Mouse (Mus musculus) brain, embryonic 18.5 days (tissue): ENCODE measurements at regions not wholly inside any gene's neighbourhood (a gene's known extent, or its start where the extent isn't known, plus 50 kb on each side); places are given as distances from the start of the nearest gene placed in this dataset.

Source experiments
- DNase-seq: peaks from one replicate; pipeline ENCODE4 v3.0.0-alpha.2; 2012; ENCODE audit warnings: low read depth, low spot score

DNA sequence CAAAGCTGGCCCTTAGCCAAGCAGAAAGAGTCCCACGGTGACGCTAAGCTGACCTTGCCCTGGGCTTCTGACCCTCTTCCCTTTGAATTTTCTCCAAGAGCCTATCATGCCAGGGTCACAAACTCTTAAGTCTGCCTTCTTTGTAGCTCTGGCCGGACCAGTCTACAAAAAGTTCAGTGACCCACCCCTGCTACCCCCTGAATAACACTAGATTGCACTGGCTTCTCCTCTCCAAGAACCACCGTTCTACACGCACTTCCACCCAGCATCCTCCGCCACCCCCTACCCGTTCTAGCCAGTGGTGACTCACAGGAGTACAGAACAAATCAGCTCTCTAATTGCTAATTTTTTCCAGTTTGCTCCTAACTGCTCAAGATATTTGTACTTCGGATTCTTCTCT is 325.0 kb downstream of the Tns1 start:
- DNase-seq, result no peak

DNA sequence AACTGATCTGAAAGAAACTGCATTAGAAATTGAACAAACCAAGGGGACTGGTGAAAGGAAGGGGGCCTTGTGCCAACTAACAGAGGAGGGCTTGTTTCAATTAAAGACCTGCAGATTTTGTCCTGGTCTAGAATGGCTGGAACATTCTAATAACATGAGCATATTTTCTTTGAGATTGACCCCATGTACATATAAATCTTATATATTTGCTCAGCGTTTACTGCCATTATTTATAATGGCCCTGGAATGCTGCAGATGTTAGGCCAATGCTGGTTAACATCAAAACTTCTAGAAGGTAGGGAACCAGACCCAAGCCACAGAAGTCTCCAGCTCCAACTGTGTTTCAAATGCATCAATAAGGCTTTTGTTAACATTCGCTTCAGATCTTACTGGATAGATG is 326.4 kb downstream of the Tns1 start:
- no peak for DNase-seq

DNA sequence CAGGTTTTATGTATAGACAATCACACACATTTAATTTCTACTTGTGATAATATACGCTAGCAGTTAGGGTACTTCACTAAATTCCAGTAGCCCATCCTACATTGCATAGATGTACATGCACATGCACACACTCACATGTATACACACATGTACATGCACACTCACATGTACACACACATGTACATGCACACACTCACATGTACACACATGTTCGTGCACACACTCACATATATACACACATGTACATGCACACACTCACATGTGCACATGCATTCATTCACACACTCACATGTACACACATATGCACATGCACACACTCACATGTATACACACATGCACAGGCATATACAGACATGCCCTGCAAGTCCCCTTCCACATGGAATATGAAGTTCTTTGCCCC is 326.8 kb downstream of the Tns1 start:
- no peak for DNase-seq

DNA sequence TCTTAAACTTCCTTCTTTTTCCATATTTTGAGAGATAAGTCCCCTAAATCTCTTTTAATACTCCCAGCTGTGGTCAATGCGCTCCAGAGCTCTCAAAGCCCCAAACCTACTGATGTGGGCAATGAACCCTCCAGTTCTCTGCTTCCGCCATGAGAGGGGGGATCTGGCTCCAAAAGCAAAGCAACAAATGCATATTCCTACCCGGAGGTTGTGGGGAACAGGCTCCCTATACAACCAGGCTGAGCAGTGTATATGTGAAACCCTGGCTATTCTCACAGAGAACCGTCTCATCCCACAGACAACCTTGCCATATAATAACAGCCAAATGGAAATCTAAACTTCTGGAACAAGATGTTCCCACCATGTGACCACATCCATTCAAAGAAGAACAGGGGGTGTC is 330.4 kb downstream of the Tns1 start:
- no peak for DNase-seq

DNA sequence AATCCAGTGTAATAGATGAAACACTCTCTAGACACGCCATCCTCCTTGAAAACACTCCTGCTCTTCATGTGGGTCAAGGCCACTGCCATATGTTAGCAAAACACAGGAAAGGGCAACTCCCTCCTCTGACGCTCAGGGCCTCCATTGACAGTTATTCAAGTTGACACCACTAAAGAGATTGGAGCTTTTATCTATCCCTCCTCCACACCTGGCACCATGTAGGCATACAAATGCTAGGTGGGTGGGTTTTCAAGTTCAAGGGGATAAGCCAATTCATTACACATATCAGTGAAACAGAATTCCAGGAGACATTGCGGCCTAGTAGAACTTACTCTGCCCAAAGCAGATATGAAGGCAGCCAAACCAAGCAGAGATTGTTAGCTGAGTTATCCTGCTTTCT is 331.0 kb downstream of the Tns1 start:
- DNase-seq, result no peak

DNA sequence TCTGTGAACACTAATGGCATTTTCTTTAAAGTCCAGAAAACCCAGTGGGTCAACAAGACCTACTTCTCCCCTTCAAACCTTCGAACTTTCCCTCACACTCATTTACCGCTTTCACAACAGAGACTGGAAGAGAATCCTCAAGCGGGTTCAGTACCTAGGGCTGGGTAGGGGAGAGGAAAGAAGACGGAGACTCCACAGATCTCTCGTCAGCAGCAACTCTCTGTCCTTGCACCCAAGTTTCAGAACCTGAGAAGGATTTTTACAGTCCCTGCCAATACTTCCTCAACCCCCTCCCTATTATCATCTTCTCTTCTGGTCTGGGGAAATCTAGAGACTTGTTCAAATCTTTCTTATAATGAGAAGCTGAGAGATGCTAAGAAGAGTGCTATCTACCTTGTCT is 331.9 kb downstream of the Tns1 start:
- DNase-seq, result no peak

DNA sequence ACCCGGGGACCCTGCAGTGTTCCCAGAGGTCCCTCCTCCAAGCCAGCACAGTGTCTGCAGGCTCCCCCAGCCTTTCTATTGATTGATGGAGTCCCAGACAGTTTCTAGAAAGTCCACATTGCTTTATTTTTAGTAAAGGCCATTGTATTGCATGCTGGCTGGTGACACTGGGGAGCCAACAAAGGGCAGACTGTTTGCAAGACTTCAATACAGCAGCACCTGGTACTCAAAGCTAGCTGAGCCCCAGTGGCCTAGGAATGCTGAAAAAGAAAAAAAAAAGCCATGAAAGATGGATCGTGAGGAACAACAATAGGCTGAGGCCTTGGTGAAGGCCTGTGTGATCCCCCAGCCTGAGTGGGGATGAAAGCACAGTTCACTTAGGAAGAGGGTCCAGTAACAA is 336.6 kb downstream of the Tns1 start:
- DNase-seq, result no peak

DNA sequence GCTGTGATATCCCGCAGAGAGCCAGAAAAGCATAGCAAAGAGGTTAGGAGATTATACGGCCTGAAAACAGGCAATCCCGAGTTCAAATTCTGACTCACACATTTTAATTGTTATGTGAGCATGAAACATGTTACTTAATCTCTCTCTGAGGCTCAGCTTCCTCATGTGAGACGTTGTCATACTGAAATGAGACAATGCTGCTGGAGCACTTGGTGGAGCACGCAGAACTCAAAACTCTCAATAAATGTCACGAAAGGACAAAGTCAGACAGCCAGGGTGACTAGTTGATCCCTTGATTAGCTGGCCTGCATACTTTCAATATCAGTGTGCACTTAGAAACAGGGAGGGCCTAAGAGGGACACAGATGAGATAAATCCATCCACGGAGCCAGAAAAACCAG is 337.0 kb downstream of the Tns1 start:
- DNase-seq, result no peak

DNA sequence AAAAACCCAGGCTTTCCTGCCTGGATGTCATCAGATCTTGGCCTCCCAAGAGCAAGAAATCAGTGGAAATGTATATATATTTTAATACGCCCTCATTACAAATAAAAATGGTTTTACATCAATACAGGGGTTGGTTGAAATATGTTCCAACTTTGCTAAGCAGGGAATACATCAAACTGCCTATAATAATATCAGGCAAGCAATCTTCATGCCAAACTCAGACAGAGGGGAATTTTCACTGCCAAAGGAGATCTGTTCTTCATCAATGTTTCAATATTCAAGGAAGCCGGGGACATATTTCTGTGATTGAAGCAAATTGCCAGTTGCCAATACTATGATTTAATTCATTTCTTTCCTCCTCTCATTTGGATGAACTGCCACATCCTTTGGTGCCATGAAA is 340.9 kb downstream of the Tns1 start:
- DNase-seq, result no peak

DNA sequence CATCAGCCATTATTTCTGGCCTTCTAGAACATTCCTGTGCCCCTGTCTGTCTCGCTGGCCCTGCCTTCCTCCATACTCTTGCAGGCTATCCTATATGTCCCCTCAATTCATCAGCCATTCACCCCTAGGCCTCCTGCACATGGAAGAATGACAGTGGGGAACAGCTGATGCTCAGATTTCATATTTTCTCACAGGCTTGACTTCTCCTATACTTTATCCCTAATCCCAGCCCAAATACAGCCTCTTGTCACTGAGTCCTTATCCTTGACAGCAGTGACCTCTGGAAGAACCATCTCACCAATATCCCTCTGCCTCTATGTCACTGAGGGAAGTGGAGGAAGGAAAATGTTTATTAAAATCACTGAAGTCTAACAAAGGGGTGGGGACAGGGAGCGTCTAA is 341.4 kb downstream of the Tns1 start:
- no peak for DNase-seq

DNA sequence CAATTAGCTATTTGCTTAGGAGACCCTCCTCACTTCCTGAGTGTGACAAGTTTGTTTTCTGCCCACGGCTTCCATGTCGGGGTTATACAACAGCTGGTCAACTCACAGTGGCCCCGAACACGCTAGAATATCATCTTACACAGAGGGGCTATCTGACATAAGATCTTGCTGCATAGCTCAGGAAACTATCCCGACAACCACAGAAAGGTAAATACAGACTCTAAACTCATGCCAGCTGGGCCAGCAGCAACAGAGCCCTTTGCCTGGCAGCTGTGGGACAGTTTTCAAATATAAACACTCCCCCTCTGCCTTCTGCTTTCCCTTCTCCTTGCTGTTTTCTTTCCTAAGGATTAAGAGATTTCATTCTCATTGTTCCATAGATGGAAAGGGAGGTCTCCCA is 352.5 kb downstream of the Tns1 start:
- DNase-seq, result no peak

DNA sequence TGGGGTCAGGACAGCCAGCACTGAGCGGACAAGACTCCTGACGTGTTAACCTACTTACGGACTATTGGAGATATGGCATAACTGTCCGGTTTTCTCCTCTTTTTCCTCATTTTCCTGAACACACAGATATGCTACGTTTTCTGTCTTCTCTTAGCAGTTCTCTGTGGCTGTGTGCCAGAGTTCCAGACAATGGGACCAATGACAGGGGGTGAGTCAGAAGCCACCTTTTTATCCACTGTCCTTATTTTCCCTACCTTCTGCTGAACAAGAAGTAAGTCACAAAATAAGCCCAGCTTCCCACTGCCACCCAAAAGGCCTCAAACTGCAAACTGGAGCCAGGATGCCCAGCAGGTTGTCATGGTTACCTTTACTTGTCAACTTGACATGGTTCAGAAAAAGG is 353.6 kb downstream of the Tns1 start:
- DNase-seq, result no peak

DNA sequence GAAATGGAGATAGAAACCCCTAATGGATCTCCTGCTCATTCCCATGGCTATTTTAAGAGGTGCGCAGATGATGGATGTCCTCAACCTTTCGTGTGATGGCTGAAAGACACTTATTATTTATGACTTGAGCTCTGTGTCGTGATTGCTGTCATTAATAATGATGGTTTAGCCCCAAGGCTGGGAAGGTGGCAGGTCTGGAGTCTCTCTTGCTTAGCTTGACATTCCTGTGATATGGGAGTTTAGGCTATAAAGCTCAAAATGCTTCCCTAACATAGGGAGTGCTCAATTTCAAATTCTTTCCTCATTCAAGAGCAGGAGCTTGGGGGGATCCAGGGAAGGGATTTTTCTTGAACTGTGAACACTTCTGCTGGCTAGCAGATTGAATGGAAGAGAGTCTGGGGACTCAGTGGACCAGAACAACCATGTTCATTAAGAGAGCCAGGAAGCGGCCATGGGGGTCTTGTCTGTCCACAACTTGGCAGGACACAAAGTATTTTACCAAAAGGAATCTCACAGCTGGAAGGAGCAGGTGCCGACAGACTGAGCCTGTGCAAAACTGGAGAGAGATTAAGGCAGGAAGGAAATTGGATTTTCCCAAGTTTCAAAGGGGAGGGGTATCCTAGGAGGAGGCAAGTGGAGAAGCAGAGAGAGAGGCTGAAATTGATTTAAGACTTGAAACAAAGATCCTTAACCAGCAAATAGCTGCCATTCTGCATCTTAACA is 359.5 kb downstream of the Tns1 start:
- no peak for DNase-seq

DNA sequence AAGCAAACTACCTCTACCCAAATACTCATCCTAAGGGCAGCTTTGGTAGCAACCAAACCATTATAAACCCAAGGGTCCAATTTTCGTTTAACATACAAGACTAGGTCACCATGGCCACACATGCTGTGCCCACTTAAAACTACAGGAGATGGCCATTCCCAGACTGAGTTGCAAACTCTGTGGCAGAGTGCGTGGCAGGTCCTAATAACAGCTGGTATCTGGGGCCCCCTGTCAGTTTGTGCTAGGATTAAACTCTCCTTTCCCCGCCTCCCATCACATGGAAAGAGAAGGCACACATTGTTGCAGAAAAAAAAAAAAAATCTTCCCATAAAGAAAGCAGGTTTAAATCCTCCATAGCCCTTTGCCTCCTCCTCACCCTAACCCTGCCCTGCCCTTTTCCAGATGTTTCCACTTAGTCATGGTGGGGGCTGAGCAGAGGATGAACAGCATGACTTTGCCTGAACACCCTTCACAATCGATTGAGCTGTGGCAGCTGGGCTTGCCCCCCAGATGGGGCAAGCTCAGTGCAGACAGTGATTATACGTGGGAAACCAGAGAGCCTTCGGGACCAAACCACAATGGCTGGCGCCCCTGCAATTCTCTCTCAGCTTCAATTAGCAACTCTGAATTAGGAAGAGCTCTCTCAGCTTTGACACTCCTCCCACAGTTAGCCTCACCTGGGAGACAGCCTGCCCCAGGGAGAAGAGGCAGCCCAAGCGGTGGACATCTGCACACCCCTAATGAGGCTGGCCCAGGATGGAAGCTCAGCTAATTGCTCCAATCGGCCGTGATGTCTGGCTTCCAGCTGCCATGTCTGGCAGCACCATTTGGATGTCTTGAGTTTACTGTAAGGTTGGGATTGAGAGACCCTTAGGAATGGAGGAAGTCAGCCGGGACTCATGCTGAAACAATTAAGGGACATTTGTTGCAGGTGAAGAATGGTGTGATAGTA is 365.9 kb downstream of the Tns1 start:
- no peak for DNase-seq

DNA sequence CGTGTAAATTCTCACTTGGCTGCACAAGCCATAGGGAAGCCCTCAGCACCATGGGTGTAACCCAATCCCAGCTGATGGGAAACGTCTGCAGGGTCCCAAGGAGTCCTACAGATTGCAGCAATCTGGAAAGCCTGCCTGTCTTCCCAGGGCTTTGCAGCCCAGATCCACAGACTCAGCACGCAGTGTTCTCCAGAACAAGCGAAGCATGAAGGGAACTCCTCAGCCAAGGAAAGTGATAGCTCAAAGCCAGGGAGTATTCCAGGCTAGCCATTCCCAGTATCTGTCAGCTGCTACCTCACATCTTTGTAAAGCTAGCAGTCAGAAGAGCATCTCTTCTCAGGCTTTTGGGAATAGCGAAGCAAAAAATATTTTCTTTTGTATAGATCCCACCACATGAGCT is 368.5 kb downstream of the Tns1 start:
- no peak for DNase-seq

DNA sequence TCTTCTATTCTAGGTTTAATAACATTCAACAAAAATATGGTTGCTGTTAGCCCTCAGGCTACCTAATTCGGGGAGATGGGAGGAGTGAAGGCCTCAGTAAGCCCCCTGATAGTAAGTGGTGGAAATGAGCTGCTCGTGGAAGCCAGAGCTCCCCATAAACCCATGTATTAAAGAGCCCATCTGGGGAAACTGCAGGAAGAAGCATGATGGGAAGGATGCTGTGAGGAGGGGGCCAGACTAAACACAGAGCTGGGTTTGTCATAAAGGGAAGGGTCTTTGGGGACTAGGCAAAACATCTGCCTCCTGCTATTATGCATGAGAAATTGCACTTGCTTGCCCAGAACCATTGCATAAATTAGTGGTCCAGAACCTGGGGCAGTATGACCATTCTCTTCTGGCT is 369.3 kb downstream of the Tns1 start:
- no peak for DNase-seq

DNA sequence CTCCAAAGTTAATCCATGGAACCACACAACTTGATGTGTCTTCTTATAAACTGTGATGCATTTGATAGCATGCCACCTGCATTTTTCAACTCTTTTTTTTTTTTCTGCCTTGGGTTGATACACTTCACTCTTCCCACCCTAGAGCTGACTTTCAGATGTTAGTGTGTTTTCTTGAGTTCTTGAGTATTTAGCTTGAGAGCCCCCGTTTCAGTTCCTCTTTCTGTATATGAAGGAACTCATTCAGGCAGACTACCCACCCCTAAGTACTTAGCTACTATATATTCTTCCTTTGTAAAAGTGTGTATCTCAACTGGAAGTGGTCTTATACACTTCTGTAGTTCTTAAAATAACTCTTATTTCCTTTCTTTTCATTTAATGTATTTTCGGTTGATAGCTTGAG is 371.1 kb downstream of the Tns1 start:
- DNase-seq, result no peak

DNA sequence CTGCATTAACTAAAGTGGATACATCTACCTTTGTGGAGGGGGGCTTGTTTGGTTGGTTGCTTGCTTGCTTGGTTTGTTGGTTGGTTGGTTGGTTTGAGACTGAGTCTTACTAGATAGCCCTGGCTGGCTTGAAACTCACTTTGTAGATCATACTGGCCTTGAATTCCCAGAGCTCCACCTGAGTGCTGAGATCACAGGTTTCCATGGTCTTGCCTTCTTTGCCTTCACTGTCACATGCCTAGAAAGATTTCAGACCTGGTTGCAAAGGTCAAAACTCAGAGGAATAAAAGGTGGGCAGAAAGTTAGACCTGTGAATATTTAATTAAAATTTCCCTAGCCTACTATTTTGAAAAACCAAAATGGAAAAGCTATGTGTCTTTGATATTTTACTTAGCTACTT is 375.5 kb downstream of the Tns1 start:
- no peak for DNase-seq

DNA sequence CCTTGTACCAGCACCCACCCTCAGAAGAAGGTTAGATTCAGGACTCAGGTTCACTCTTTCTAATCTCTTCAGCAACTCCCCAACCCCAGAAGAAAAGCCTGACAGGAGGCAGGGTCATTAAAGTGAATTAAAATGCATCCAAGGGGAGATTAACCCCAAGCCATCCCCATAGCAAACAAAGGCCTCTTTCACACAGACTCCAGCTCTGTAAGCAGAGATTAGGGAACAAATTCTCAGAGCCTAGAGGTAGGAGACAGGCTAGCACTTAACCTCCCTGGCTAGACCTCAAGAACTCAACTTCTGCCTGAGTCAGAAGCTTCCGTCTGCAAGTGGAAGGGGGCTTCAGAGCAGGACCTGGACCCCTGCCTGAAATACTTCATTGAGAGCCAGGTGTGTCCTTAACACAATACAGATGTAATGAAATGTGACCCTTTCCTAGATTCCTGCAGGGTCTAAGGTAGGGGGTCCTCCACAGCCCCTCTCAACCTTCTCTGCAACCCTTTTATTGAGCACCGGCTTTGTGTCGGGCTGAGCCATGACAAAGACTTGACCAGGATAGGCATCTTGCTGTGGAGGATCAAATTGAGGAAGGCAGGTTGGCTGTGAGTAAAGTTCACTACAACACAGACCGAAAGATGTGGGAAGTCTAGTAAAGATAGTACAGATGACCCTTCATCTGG is 379.6 kb downstream of the Tns1 start:
- DNase-seq, result no peak

DNA sequence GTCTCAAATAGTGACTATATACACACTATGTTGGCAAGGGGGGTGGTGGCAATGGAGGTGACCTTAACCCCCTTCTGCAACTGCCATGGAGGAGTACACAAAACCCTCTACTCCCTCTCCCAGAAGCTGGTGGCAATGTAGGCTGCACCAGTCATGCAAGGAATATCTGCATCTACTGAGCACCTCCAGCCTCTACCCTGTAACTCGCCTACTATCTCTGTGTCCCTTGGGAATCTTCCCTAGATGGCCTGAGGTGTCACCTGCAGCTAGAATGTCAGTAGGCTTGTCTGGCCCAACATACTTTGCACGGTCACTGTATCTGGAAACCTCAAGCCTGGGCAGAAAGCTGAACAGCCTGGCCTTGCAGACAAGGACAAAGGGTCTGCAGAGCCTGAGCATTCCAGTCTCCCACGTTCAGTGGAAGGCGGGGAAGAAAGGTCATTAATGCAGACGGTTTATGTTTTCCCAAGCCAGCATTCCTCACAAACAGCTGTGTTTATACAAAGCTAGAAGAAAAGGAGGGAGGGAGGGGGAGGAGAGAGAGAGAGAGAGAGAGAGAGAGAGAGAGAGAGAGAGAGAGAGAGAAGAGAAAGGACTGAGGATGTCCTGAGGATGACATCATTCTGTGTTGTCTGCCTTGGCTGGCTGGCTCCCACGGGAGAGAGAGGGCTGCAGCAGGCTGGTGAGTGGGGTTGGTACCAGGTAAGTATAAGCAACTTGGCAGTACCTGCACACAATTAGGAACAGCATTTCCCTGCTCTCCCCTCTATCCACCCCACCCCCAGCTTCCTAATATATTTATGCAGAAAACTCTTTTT is 380.3 kb downstream of the Tns1 start:
- peak; percentile 30 for DNase-seq

DNA sequence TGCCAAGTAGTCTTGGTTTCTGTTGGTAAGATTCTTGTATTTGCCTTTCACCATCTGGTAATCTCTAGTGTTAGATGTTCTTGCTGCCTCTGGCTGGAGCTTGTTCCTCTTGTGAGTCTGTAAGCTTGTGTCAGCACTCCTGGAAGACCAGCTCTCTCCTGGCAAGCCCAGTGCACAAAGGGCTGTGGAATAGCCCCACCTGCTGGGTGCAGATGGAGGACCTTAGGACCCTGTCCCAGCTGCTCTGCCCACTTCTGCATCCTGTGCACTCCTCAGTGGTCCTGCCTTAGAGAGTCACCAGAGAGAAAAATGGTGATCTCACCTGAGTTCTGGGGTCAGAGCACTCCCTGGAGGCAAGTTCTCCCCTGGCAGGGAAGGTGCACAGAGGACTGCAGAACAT is 387.2 kb downstream of the Tns1 start:
- no peak for DNase-seq

DNA sequence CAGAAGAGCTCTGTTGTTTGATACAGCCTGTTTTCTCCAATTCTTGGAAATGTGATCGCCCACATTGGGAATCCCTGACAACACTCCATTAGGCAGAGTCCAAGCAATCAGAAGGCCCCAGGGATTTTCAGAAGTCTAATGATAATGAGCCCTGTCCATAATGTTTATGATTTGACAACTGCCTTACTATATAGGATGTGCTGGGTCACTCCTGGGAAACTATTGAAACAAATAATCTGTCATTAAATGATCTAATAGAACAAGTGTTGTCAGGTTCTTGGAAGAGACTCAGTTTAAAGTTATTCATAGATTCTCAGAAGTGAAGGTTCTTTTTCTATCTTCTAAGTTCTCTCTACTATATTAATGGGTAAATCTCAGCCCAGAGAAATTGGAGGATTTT is 395.9 kb downstream of the Tns1 start:
- DNase-seq, result no peak
